Mouse (Mus musculus): ENCODE measurements around the gene Tfec. TPM values are rescaled to one million over a fixed set of nuclear protein-coding genes. Genes with fewer than 3 reads are reported as not detected.

Gene Tfec
- polyA plus RNA-seq (2015; fragmentation: Nextera tagmentation; extraction: Ambion mirVana): 3.7 and 4.4 TPM in 2 replicates

DNA sequence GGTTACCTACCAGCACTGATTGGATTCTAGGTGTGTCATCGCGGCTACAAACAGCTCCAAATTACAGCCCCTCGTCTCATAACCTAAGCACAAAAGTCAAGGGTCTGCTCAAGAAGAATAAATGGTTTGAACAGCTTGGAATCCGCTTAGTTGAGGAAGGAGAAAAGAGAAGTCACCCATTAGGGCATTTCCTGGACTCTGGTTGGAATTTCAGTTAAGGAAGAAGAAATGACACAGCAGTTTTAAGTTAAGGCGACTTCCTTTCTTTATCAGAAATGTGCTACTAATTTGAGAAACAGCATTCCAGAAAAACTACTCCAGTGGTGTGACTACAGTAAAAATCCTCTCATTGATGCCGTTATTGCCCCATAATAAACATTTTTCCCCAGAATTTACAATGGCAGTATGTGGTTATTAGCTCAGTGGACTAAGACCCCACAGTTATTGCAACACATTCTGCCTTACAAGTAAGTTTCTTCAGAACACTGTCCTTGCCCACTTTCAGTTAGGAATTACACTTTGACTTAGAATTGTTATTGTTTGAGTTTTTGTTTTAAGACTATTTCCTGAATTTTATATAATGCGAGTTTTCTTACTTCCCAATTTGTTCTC, at the start of gene Tfec:
Gene Tfec, minus strand, starts transcription at position 191 of the 612 bp plus-strand sequence.
- Histone ChIP-seq H3K4me2 (no peak within 1 kb of the TSS), H3K4me1 (replicated peaks) (no peaks in the 10 kb centered on the region), H3K27ac (replicated peaks) (no peak within 1 kb of the TSS; the same call in 1 of the 2 replicates), H3K27me3 (no peaks in the 10 kb centered on the region), H3K4me3 (replicated peaks) (peak within 1 kb of the TSS; percentile 30), H3K36me3 (replicated peaks) (no peaks in the 10 kb centered on the region), H3K9ac (no peak within 1 kb of the TSS), H3K9me3 (replicated peaks) (no peaks in the 10 kb centered on the region)
- WGBS (ENCODE audit: insufficient replicate concordance): 29% methylated on average over 7 of the region's 7 CpGs
- ATAC-seq (ENCODE audit: insufficient read depth): no peak

GRCm38 (mm10) chr6:16947837-16948236, 49.6 kb upstream of the Tfec start:
- Histone ChIP-seq H3K9ac (no peak overlapping the region), H3K9me3 (replicated peaks) (no peaks in the 10 kb centered on the region), H3K4me1 (replicated peaks) (no peaks in the 10 kb centered on the region), H3K36me3 (replicated peaks) (no peaks in the 10 kb centered on the region), H3K27me3 (no peaks in the 10 kb centered on the region), H3K4me3 (replicated peaks) (no peak overlapping the region), H3K27ac (replicated peaks) (no peak overlapping the region), H3K4me2 (no peak overlapping the region)
- no peak for ATAC-seq (ENCODE audit: insufficient read depth)
- 47% methylated on average over 3 of the region's 3 CpGs for WGBS (ENCODE audit: insufficient replicate concordance)

- Histone ChIP-seq H3K4me1 (replicated peaks) (no peaks in the 10 kb centered on the region), H3K9ac (no peak overlapping the region), H3K9me3 (replicated peaks) (no peaks in the 10 kb centered on the region), H3K4me3 (replicated peaks) (no peak overlapping the region), H3K27me3 (no peaks in the 10 kb centered on the region), H3K4me2 (no peak overlapping the region), H3K27ac (replicated peaks) (no peak overlapping the region), H3K36me3 (replicated peaks) (no peaks in the 10 kb centered on the region)
- 31% methylated on average over 3 of the region's 3 CpGs for WGBS (ENCODE audit: insufficient replicate concordance)
- ATAC-seq (ENCODE audit: insufficient read depth): no peak
These were observed 45.3 kb upstream of the Tfec start for GRCm38 (mm10) chr6:16943513-16943912.

GRCm38 (mm10) chr6:16942433-16942832, 44.2 kb upstream of the Tfec start:
- H3K9ac ChIP-seq: no peak overlapping the region
- no peaks in the 10 kb centered on the region for H3K4me1 ChIP-seq (replicated peaks)
- H3K36me3 ChIP-seq (replicated peaks): no peaks in the 10 kb centered on the region
- H3K27me3 ChIP-seq: no peaks in the 10 kb centered on the region
- ATAC-seq (ENCODE audit: insufficient read depth): no peak
- H3K9me3 ChIP-seq (replicated peaks): no peaks in the 10 kb centered on the region
- H3K27ac ChIP-seq (replicated peaks): no peak overlapping the region
- 57% methylated on average over 4 of the region's 4 CpGs for WGBS (ENCODE audit: insufficient replicate concordance)
- no peak overlapping the region for H3K4me3 ChIP-seq (replicated peaks)
- no peak overlapping the region for H3K4me2 ChIP-seq

GRCm38 (mm10) chr6:16931059-16931458, 32.8 kb upstream of the Tfec start:
- ATAC-seq (ENCODE audit: insufficient read depth): no peak
- WGBS (ENCODE audit: insufficient replicate concordance): 53% methylated on average over 6 of the region's 6 CpGs
- no peak overlapping the region for H3K4me2 ChIP-seq
- H3K9ac ChIP-seq: no peak overlapping the region
- H3K4me3 ChIP-seq (replicated peaks): no peak overlapping the region
- H3K4me1 ChIP-seq (replicated peaks): no peaks in the 10 kb centered on the region
- H3K27me3 ChIP-seq: no peaks in the 10 kb centered on the region
- no peak overlapping the region for H3K27ac ChIP-seq (replicated peaks)
- no peaks in the 10 kb centered on the region for H3K36me3 ChIP-seq (replicated peaks)
- no peaks in the 10 kb centered on the region for H3K9me3 ChIP-seq (replicated peaks)

- H3K27me3 ChIP-seq: no peaks in the 10 kb centered on the region
- no peaks in the 10 kb centered on the region for H3K4me1 ChIP-seq (replicated peaks)
- H3K9me3 ChIP-seq (replicated peaks): no peaks in the 10 kb centered on the region
- H3K4me2 ChIP-seq: no peak overlapping the region
- H3K4me3 ChIP-seq (replicated peaks): no peak overlapping the region
- H3K36me3 ChIP-seq (replicated peaks): no peaks in the 10 kb centered on the region
- H3K27ac ChIP-seq (replicated peaks): no peak overlapping the region
- no peak for ATAC-seq (ENCODE audit: insufficient read depth)
- no peak overlapping the region for H3K9ac ChIP-seq
- WGBS (ENCODE audit: insufficient replicate concordance): 18% methylated on average over 2 of the region's 2 CpGs
These were observed 21.9 kb upstream of the Tfec start for GRCm38 (mm10) chr6:16920111-16920656.

GRCm38 (mm10) chr6:16891819-16892218, 6.4 kb downstream of the Tfec start:
- 29% methylated on average over 5 of the region's 5 CpGs for WGBS (ENCODE audit: insufficient replicate concordance)
- H3K4me1 ChIP-seq (replicated peaks): no peaks in the 10 kb centered on the region
- no peaks in the 10 kb centered on the region for H3K36me3 ChIP-seq (replicated peaks)
- H3K9me3 ChIP-seq (replicated peaks): no peaks in the 10 kb centered on the region
- H3K9ac ChIP-seq: no peak overlapping the region
- H3K27me3 ChIP-seq: no peaks in the 10 kb centered on the region
- no peak overlapping the region for H3K4me3 ChIP-seq (replicated peaks)
- ATAC-seq (ENCODE audit: insufficient read depth): no peak
- no peak overlapping the region for H3K4me2 ChIP-seq
- H3K27ac ChIP-seq (replicated peaks): no peak overlapping the region

DNA sequence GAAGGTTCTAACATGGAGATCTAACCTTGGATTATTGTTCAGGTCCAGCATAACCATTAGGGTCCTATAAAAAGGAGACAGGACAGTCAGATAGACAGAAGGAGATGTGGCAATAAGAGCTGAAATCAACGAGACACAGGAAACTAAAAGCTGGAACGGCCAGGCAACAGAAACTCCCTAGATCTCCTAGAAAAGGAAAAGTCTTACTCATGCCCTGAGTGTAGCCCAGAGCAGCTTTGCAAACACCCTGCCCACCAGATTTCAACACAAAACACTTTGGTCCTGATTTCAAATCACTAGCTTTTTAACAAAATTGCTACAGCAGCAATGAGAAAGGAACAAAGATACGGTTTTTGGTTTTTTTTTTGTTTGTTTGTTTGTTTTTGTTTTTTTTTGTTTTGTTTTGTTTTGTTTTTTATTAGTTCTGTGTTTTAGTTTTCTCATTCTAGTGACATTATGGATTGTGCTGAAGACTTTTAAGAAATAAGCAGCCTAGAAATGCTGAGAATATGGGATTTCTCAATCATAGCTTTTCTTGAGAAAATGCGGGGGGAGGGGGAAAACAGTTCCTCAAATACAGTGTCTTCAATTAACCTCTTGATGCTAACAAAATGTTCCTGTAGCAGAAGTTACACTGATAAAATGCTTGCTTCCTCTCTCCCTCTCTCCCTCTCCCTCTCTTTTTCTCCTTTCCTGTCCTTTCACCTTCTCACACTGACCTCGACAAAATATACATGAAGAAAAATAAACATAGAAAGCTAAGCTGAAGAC, 14.5 kb downstream of the Tfec start:
- H3K4me1 ChIP-seq (replicated peaks): no peaks in the 10 kb centered on the region
- no peak for ATAC-seq (ENCODE audit: insufficient read depth)
- H3K36me3 ChIP-seq (replicated peaks): no peaks in the 10 kb centered on the region
- no peak overlapping the region for H3K4me2 ChIP-seq
- no peak overlapping the region for H3K4me3 ChIP-seq (replicated peaks)
- 36% methylated on average over 5 of the region's 5 CpGs for WGBS (ENCODE audit: insufficient replicate concordance)
- H3K9ac ChIP-seq: no peak overlapping the region
- no peaks in the 10 kb centered on the region for H3K27me3 ChIP-seq
- H3K9me3 ChIP-seq (replicated peaks): no peaks in the 10 kb centered on the region
- H3K27ac ChIP-seq (replicated peaks): no peak overlapping the region

DNA sequence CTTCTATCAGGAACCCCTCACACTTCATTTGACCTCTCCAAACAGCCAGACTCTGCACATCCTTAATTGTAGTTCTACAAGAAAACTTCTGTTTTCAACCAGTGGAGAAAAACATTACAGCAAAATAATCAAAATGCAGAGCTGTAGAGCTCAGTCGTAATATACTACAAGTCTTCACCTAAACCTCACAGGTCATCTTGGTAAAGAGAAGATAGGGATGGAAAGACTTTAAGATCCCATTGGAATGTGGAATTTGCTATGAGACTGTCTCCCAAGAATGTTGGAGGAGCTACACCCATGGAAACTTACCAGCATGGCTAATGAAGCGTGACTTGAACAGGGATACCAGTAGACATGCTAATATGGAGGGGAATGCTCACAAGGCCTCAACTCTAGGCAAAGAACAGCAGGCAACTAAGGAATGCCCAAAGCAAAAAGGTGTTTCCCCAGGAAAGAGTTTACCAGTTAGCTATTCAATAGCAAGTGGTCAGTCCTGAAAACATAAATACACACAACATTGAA, 24.2 kb downstream of the Tfec start:
- no peaks in the 10 kb centered on the region for H3K4me1 ChIP-seq (replicated peaks)
- H3K4me2 ChIP-seq: no peak overlapping the region
- 70% methylated on average over 2 of the region's 2 CpGs for WGBS (ENCODE audit: insufficient replicate concordance)
- H3K4me3 ChIP-seq (replicated peaks): no peak overlapping the region
- H3K27me3 ChIP-seq: no peaks in the 10 kb centered on the region
- no peak overlapping the region for H3K9ac ChIP-seq
- no peak for ATAC-seq (ENCODE audit: insufficient read depth)
- H3K27ac ChIP-seq (replicated peaks): no peak overlapping the region
- no peaks in the 10 kb centered on the region for H3K36me3 ChIP-seq (replicated peaks)
- no peaks in the 10 kb centered on the region for H3K9me3 ChIP-seq (replicated peaks)

DNA sequence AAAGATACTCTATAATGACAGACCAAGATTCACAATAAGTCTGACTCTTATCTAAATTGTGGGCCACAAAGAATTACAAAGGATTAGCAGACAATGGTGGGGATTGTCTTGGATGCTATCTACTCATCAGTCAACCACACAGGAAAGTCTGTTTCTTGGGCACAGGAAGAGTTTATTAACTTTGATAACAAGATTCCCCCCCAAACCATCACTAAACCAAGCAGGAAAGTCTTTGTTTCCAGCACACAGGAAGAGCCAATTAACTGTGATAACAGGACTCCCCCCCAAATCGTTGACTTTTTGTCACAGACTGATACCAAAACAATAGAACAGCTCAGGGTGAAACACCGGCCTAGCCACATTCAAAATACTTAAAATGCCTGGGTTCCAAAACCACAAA, 28.2 kb downstream of the Tfec start:
- ATAC-seq (ENCODE audit: insufficient read depth): no peak
- Histone ChIP-seq H3K27me3 (no peaks in the 10 kb centered on the region), H3K4me3 (replicated peaks) (no peak overlapping the region), H3K4me1 (replicated peaks) (no peaks in the 10 kb centered on the region), H3K9me3 (replicated peaks) (no peaks in the 10 kb centered on the region), H3K36me3 (replicated peaks) (no peaks in the 10 kb centered on the region), H3K4me2 (no peak overlapping the region), H3K27ac (replicated peaks) (no peak overlapping the region), H3K9ac (no peak overlapping the region)
- WGBS (ENCODE audit: insufficient replicate concordance): 11% methylated on average over 2 of the region's 2 CpGs

DNA sequence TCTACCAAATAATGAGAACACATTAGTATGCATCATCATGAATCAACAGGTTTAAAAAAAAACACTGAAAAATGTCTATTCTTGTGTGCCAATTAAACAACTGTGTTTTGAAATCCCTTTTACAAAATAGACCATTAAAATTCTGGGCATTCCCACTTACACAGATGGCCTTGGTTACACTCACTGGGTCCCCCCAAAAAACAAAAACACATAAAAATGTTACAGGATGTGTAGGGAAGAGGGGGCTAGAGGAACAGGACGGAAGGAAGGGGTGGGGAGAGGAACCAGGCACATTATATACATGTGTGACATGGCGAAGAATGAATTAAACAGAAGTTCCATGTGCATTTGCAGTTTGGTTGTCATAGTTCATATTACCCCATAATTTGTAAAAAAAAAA, 29.9 kb downstream of the Tfec start:
- Histone ChIP-seq H3K27me3 (no peaks in the 10 kb centered on the region), H3K27ac (replicated peaks) (no peak overlapping the region), H3K4me3 (replicated peaks) (no peak overlapping the region), H3K4me1 (replicated peaks) (no peaks in the 10 kb centered on the region), H3K9ac (no peak overlapping the region), H3K36me3 (replicated peaks) (no peaks in the 10 kb centered on the region), H3K9me3 (replicated peaks) (no peaks in the 10 kb centered on the region), H3K4me2 (no peak overlapping the region)
- no peak for ATAC-seq (ENCODE audit: insufficient read depth)
- 40% methylated on average over 2 of the region's 2 CpGs for WGBS (ENCODE audit: insufficient replicate concordance)

Measured in liver, embryonic 15.5 days (tissue).